Mouse (Mus musculus) heart, postnatal 0 days (tissue): ENCODE measurements around the gene Polq.

Experiments used
- CTCF ChIP-seq: IDR thresholded peaks from 2 replicates; pipeline ENCODE4 v1.5.1; 2016; ENCODE audit warnings: antibody characterized with exemption, control low read depth, low read depth
- EP300 ChIP-seq: IDR thresholded peaks from 2 replicates; pipeline ENCODE4 v1.6.1; 2016; ENCODE audit warnings: antibody characterized with exemption, low read depth

GRCm38 (mm10) chr16:36983796-36984195 lies 27.8 kb upstream of the Polq start:
- TF ChIP-seq CTCF (no peak), EP300 (no peak)
